Mouse (Mus musculus) heart, embryonic 15.5 days (tissue): Measurements from ENCODE around the gene Phactr1. TPM values are rescaled to one million over a fixed set of nuclear protein-coding genes. Genes with fewer than 3 reads are reported as not detected.

Experiments used
- ATAC-seq: fragments of 200-750 bp; cut with Nextera tagmentation; replicated peaks from 2 replicates; pipeline ENCODE4 v1.8.0; 2017; ENCODE audit warnings: low read depth, moderate TSS enrichment; ENCODE audit not compliant: insufficient number of reproducible peaks, insufficient read depth, low FRiP score
- H3K27ac ChIP-seq: fragments of 300-500 bp; sonication (generic); 2 replicates; pipeline ENCODE4 v1.5.1; 2015; ENCODE audit warnings: mild to moderate bottlenecking, inconsistent platforms
- H3K27me3 ChIP-seq: fragments of 300-500 bp; sonication (generic); 2 replicates; pipeline ENCODE4 v1.6.1; 2015; ENCODE audit warnings: inconsistent platforms
- H3K36me3 ChIP-seq: fragments of 300-500 bp; sonication (generic); 2 replicates; pipeline ENCODE4 v1.6.1; 2015; ENCODE audit warnings: mild to moderate bottlenecking, inconsistent platforms
- H3K4me1 ChIP-seq: fragments of 300-500 bp; sonication (generic); replicated peaks from 2 replicates; pipeline ENCODE4 v1.6.1; 2015; ENCODE audit warnings: inconsistent platforms
- H3K4me2 ChIP-seq: fragments of 300-500 bp; sonication (generic); 2 replicates; pipeline ENCODE4 v1.6.1; 2015; ENCODE audit warnings: inconsistent platforms, mild to moderate bottlenecking, moderate library complexity
- H3K4me3 ChIP-seq: fragments of 300-500 bp; sonication (generic); 2 replicates; pipeline ENCODE4 v1.5.1; 2015; ENCODE audit warnings: mild to moderate bottlenecking, inconsistent platforms
- H3K9ac ChIP-seq: fragments of 300-500 bp; sonication (generic); 2 replicates; pipeline ENCODE4 v1.6.1; 2015; ENCODE audit warnings: mild to moderate bottlenecking, inconsistent platforms
- H3K9me3 ChIP-seq: fragments of 300-500 bp; sonication (generic); replicated peaks from 2 replicates; pipeline ENCODE4 v1.6.1; 2016; ENCODE audit warnings: inconsistent platforms
- WGBS: fragments of 180-500 bp; shearing (Covaris S2); methylation state at CpG from one replicate; pipeline ENCODE4 v1.1.7; 2015; ENCODE audit warnings: mixed read lengths; 5-methylcytosine and 5-hydroxymethylcytosine counted together
- polyA plus RNA-seq: library from polyadenylated mRNA; unstranded; fragments of >200 nt; fragmentation: Nextera tagmentation; extraction: Ambion mirVana; gene quantifications from 2 replicates; pipeline ENCODE4 v1.2.1, GENCODE M21; 2015

The Phactr1 gene
- polyA plus RNA-seq, 1 experiment from 2014 or later: 6.5 TPM

DNA sequence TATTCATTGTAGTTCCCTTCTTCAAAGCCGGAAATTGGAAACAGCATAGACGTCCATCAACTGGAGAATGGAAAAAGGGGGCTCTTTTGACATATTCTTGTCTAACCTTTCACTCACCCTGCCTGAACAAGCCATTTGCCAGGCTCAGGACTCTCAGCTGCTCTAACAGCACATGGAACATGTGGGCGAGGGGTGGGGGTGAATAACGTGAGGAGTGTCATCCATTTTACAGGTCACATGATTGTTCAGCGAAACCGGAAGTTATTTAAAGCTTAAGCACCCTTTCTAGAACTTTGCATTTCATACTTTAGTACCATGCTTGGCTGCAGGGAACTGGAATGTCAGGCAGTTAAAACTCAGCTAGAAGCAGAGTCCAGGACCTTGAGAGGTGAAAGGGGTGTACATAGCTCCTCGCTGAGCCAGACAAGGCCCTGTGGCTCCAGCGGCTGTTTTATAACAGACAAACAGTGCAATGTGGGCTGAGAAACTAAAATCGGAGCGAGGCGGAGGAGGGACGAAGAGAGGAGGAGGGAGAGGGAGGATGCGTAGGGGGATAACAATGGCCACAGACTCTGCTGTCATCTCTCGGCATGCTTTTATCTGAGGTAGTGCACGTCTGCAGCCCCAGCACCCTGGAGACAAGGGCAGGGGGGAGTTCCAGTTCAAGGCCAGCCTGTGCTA lies 141.1 kb downstream of the Phactr1 start:
- no peaks in the 10 kb centered on the region for H3K9me3 ChIP-seq
- no peaks in the 10 kb centered on the region for H3K36me3 ChIP-seq
- 0 out of 2 replicates have a peak, but pooled peaks cover 9% of the 10 kb centered on the region for H3K4me1 ChIP-seq
- no peaks in the 10 kb centered on the region for H3K27me3 ChIP-seq
- H3K9ac ChIP-seq: no peak overlapping the region
- peak overlapping the region; percentile 31; the same call in 1 of the 2 replicates for H3K27ac ChIP-seq
- no peak for ATAC-seq
- H3K4me2 ChIP-seq: no peak overlapping the region
- H3K4me3 ChIP-seq: no peak overlapping the region
- 57% methylated on average over 15 of the region's 15 CpGs for WGBS

DNA sequence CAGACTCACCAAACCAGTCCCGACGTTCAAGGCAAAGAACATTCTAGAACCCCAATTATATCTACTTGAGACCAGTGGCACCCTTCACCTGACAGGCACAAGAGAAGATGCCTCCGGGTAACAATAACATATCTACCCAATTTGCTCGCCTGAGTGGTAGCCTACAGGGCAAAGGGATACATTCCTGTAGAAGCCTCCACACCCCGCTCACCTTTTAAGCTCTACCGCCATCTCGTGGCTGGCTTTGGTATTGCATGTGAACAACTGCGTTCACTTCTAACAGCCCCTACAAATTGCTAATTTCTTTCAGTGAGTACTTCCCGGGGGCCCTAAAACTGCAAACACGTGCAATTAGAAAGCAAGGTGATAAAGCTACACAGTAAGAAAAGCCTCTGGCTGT lies 142.1 kb downstream of the Phactr1 start:
- WGBS: 17% methylated on average over 10 of the region's 10 CpGs
- no peak overlapping the region for H3K4me3 ChIP-seq
- H3K36me3 ChIP-seq: no peaks in the 10 kb centered on the region
- no peaks in the 10 kb centered on the region for H3K9me3 ChIP-seq
- H3K4me2 ChIP-seq: no peak overlapping the region
- H3K4me1 ChIP-seq: 0 out of 2 replicates have a peak, but pooled peaks cover 9% of the 10 kb centered on the region
- no peaks in the 10 kb centered on the region for H3K27me3 ChIP-seq
- H3K9ac ChIP-seq: no peak overlapping the region
- ATAC-seq: no peak; the same call in 1 of the 2 replicates
- H3K27ac ChIP-seq: no peak overlapping the region

DNA sequence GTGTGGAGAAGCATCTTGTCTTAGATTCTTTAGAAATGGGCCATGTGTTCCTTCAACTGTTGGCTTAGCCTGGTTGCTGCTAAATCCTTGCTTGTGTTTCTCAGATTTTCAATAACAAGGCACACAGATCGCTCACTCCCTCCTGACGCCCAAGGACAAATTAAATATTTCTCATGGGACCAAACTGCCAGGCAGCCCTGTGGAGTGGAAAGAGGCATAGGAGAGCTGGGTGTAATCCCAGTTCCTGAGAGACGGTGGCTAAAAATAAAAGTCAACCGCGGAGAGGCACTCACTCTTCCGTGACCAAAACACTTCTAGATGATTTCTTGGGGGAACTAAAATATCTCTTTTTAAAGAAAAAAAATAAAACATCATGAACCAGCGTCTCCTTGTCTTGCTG lies 143.5 kb downstream of the Phactr1 start:
- H3K4me2 ChIP-seq: no peak overlapping the region
- no peaks in the 10 kb centered on the region for H3K9me3 ChIP-seq
- WGBS: 65% methylated on average over 7 of the region's 7 CpGs
- H3K27ac ChIP-seq: no peak overlapping the region
- no peaks in the 10 kb centered on the region for H3K27me3 ChIP-seq
- peaks cover 12% of the 10 kb centered on the region for H3K4me1 ChIP-seq
- H3K9ac ChIP-seq: no peak overlapping the region
- no peak overlapping the region for H3K4me3 ChIP-seq
- no peaks in the 10 kb centered on the region for H3K36me3 ChIP-seq
- ATAC-seq: no peak

DNA sequence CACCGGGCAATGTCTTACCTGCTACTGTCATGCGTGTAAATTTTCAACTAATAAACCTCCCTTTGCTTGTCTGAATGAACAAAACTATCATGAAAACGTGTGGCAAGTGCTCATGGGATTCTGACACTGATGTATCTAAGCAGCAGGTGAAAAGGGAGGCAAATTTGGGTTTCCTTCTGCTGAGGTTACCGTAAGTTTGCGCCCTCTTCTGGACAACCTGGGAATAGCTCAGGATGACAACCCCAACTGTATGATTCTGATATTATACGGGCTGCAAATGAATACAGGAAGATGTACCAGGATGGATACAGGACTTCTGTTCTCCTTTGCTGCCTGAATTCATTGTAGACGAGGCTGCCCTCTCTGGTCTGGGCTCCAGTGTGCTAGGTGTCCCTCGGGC lies 146.2 kb downstream of the Phactr1 start:
- Histone ChIP-seq H3K27me3 (no peaks in the 10 kb centered on the region), H3K4me2 (no peak overlapping the region), H3K4me1 (peaks cover 18% of the 10 kb centered on the region), H3K27ac (no peak overlapping the region), H3K9me3 (no peaks in the 10 kb centered on the region), H3K9ac (no peak overlapping the region), H3K36me3 (no peaks in the 10 kb centered on the region), H3K4me3 (no peak overlapping the region)
- ATAC-seq: no peak
- 53% methylated on average over 8 of the region's 8 CpGs for WGBS

DNA sequence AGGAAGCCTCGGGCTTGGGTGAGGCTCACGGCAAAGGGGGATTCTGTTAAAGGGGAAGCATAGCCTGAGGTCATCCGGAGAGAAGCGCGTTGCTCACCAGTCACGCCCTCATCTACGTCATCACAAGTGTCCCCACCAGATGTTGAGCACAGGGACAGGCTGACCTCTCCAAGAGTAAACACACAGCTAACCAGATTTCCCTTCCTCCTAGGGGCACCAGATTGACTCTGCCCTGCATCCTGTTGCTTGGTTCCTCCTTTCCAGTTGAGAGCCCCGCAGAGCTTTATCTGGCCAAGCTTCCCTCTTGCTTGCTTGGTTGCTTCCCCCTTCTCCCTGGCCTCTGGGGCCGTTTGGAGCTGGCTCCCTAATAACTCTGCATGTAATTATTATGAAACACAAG lies 148.6 kb downstream of the Phactr1 start:
- Histone ChIP-seq H3K27ac (0 out of 2 replicates have a peak overlapping the region, but pooled peaks have one; percentile 16), H3K4me2 (peak overlapping the region; percentile 31)
- WGBS: 21% methylated on average over 9 of the region's 9 CpGs

DNA sequence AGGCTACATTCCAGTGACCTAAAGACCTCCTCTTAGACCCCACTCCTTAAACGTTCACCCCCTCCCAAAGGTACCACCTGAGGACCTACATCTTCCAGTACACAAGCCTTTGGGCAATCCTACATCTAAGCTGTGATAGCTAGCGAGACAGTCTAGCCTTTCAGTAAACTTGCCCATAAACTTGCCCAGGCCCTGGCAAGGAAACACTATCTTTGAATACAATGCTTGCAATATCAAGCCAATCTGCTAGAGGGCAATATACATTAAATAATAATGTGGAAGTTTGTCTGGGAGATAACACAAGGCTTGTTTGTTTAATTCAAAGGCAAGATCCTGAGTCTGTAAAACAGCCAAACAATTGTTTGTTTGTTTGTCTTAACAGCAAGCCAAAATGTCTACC lies 155.0 kb downstream of the Phactr1 start:
- H3K27me3 ChIP-seq: 0 out of 2 replicates have a peak, but pooled peaks cover 4% of the 10 kb centered on the region
- no peak overlapping the region for H3K4me2 ChIP-seq
- 59% methylated on average over 2 of the region's 2 CpGs for WGBS
- no peaks in the 10 kb centered on the region for H3K4me1 ChIP-seq
- no peaks in the 10 kb centered on the region for H3K9me3 ChIP-seq
- H3K36me3 ChIP-seq: no peaks in the 10 kb centered on the region
- no peak overlapping the region for H3K4me3 ChIP-seq
- ATAC-seq: no peak
- no peak overlapping the region for H3K9ac ChIP-seq
- H3K27ac ChIP-seq: no peak overlapping the region

More for the DNA sequence above, 148.6 kb downstream of the Phactr1 start:
- no peaks in the 10 kb centered on the region for H3K27me3 ChIP-seq
- H3K36me3 ChIP-seq: no peaks in the 10 kb centered on the region
- no peaks in the 10 kb centered on the region for H3K9me3 ChIP-seq
- H3K4me1 ChIP-seq: peaks cover 9% of the 10 kb centered on the region
- no peak overlapping the region for H3K4me3 ChIP-seq
- peak; percentile 43; the same call in 1 of the 2 replicates for ATAC-seq
- H3K9ac ChIP-seq: no peak overlapping the region

DNA sequence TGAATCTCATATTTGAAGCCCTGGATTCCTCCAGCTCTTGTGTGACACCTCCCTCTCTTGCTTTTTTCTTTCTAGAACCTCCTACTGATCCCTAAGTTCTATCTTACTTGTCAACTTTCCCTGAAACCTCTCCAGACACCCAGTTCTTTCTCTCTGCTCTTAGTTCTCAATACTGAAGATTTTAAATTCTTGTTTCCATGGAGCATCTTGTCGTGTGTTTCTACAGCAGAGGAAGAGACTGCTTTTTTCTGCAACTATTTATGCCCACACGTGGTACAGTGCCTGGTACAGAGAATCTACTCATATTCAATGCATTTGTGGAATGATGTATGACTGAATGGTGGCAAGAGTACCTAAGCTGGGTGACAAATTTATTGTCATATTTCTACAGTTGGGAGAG lies 158.9 kb downstream of the Phactr1 start:
- no peak for ATAC-seq
- H3K4me1 ChIP-seq: no peaks in the 10 kb centered on the region
- no peak overlapping the region for H3K9ac ChIP-seq
- no peaks in the 10 kb centered on the region for H3K36me3 ChIP-seq
- WGBS: 61% methylated on average over 2 of the region's 2 CpGs
- H3K9me3 ChIP-seq: no peaks in the 10 kb centered on the region
- no peak overlapping the region for H3K4me3 ChIP-seq
- no peak overlapping the region for H3K27ac ChIP-seq
- H3K27me3 ChIP-seq: 0 out of 2 replicates have a peak, but pooled peaks cover 4% of the 10 kb centered on the region
- no peak overlapping the region for H3K4me2 ChIP-seq

DNA sequence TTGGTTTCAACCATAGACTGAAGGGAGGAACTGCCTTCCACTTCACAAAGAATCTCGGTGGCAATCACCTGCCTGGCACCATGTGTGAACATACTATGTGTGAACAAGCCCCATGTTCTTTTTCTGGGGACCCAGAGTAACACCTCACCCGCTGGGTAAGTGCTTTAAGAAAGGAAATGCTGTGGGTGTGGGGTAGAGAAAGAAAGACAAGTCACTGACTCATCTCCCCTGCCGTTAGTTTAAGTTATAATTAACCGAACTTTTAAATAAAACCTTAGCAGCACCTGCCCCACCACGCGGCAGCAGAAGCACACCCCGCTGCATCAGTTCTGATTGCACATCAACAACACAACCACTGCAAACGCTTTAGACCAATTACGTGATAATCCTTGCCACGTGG lies 171.7 kb downstream of the Phactr1 start:
- no peak for ATAC-seq
- 0 out of 2 replicates have a peak, but pooled peaks cover 3% of the 10 kb centered on the region for H3K27me3 ChIP-seq
- no peak overlapping the region for H3K4me2 ChIP-seq
- no peak overlapping the region for H3K4me3 ChIP-seq
- no peaks in the 10 kb centered on the region for H3K9me3 ChIP-seq
- H3K36me3 ChIP-seq: no peaks in the 10 kb centered on the region
- no peak overlapping the region for H3K27ac ChIP-seq
- no peak overlapping the region for H3K9ac ChIP-seq
- H3K4me1 ChIP-seq: no peaks in the 10 kb centered on the region
- WGBS: 79% methylated on average over 10 of the region's 10 CpGs

DNA sequence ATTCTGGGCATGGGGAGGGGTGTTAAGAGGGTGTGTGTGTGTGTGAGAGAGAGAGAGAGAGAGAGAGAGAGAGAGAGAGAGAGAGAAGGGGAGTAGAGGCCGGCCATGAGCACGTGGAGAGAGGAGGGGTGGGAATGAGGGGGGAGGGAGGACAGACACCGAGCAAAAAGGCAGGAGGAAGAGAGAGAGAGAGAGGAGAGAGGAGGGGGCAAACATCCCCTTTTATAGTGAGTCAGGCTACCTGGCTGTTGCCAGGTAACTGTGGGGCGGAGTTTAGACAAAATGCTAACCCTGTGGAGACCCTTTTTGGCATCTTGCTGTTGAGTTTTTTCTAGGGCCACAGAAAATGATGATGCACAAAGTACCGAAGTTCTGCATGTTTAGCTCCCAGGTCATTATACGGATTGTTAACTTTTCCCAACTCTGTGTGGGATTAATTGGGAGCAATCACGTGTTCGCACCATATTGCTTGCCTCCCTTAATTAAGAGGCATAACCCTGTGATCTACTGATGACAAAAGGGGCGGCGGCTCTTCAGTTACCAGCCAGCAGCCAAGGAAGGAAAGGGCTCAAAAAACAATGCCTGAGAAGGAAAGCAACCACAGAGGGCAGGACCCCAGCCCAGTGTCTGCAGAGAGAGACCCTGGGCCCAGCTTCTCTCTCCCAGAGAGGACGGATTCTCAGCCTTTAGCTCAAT lies 173.6 kb downstream of the Phactr1 start:
- no peak overlapping the region for H3K27ac ChIP-seq
- no peaks in the 10 kb centered on the region for H3K36me3 ChIP-seq
- no peak overlapping the region for H3K4me2 ChIP-seq
- no peak overlapping the region for H3K9ac ChIP-seq
- no peaks in the 10 kb centered on the region for H3K4me1 ChIP-seq
- H3K4me3 ChIP-seq: no peak overlapping the region
- ATAC-seq: no peak
- H3K9me3 ChIP-seq: no peaks in the 10 kb centered on the region
- WGBS: 34% methylated on average over 11 of the region's 11 CpGs
- H3K27me3 ChIP-seq: 0 out of 2 replicates have a peak, but pooled peaks cover 3% of the 10 kb centered on the region

DNA sequence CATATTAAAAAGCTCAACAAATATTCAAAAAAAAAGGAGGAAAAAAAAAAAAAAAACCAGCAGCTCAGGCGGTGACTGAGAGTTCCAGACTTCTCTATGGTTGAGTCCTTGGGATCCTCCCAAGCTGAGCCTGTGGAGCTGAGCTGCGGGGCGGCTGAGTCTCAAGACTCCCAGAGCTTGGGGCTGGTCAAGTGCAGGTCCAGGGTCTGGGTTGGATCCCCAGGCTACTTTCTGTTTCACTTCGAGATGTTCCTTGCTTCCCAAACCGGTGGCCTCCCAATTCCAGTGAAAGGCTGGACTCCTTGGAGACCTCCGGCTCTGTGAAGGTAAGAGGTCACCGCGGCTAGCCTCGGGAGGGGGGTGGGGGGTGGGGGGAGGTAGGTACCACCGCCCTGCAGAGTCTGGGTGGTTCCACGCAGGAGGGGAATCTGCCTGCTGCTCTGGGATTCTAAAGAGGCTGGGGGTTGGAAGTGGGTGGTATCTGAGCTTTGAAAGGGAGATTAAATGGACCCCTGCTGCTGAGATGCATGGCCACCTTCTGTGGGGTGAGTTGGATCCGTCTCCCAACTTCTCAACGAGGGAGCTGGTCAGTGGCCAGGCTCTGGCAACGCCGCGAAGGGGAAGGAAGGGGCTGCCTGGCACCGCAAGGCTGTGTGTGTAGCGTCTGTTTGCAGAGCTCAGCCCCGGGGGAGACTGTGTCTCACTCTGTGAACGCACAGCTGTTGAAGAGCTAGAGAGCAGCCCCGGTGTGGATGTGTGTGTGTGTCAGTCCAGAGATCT lies 185.9 kb downstream of the Phactr1 start:
- Histone ChIP-seq H3K36me3 (no peaks in the 10 kb centered on the region), H3K4me2 (peak overlapping the region; percentile 91), H3K4me1 (peaks cover 8% of the 10 kb centered on the region; the same call in 1 of the 2 replicates), H3K9me3 (no peaks in the 10 kb centered on the region), H3K27me3 (no peaks in the 10 kb centered on the region), H3K27ac (peak overlapping the region; percentile 17; the same call in 1 of the 2 replicates), H3K9ac (peak overlapping the region; percentile 66), H3K4me3 (peak overlapping the region; percentile 60)
- 5% methylated on average over 21 of the region's 21 CpGs for WGBS
- ATAC-seq: peak; percentile 69

DNA sequence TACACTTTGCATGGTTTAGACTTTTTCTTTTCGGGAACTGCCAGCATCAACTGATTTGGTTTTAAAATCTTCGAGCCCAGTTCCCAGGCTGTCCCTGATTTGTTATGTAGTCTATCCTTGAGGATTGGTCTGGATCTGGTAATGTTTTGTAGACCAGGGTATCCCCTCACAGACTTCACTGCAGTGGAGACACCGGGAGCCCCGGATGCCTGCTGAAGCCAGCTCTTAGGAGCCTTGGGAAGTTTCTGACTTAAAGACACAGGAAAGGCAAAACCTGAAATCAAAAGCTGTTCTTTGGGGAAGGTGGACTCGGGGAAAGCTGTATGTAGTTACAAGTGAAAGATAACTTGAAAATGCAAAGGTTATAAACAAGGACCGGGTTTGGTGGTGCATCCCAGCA lies 186.6 kb downstream of the Phactr1 start:
- H3K9me3 ChIP-seq: no peaks in the 10 kb centered on the region
- H3K4me1 ChIP-seq: peaks cover 8% of the 10 kb centered on the region; the same call in 1 of the 2 replicates
- peak overlapping the region; percentile 91 for H3K4me2 ChIP-seq
- ATAC-seq: no peak
- no peaks in the 10 kb centered on the region for H3K36me3 ChIP-seq
- peak overlapping the region; percentile 60 for H3K4me3 ChIP-seq
- no peak overlapping the region for H3K27ac ChIP-seq
- peak overlapping the region; percentile 66 for H3K9ac ChIP-seq
- WGBS: 29% methylated on average over 6 of the region's 6 CpGs
- no peaks in the 10 kb centered on the region for H3K27me3 ChIP-seq
